Mouse (Mus musculus): ENCODE data around the gene Steap3.
A peak's percentile ranks its signal among the peaks of the same experiment; 100 is the strongest.
"Not testable (repeated sequence)": the region's sequence is repeated elsewhere in the genome, so short reads cannot be mapped to it uniquely, and the experiment has no call there.

Gene Steap3

GRCm38 (mm10) chr1:120272605-120273004 is at the start of gene Steap3:
TSS of gene Steap3 (minus strand) at chr1:120272705.
- ATAC-seq (ENCODE audit: insufficient number of reproducible peaks, low FRiP score, low TSS enrichment) = no peak

DNA sequence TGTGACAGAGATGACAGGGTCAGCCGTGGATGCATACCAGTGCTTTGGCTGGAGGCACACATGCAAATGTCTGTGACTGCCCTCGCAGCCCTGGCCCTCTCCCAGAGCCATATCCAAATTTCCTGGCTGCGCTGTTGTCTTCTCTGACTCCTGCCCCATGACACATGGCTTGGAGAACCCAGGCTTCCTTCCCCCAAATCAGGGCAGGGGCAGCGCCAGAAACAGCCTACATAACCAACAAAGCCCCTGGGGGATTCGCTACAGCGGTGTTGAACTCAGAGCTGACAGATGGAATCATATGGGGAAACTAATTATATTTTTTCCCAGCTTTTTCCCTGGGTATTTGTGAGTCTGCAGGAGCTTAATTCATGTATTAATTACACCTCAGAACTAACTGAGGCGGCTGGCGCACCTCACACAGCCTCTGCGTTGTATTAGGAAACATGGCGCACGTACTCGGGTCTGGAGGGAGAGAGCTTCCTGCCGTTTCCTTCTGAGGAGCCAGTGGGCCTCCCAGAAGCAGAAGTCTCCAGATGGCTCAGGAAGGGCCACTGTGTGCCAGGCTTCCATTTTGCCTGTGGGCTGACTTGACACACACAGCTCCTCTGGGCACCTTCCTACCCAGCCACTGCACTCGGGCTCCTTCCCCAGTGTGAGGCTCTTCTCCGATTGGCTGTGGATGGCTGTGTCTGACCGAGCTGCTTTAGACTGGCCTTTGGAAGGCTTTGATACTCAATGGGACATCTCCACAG is 48.9 kb upstream of the Steap3 start:
- no peak for ATAC-seq (ENCODE audit: insufficient number of reproducible peaks, low FRiP score, low TSS enrichment)

DNA sequence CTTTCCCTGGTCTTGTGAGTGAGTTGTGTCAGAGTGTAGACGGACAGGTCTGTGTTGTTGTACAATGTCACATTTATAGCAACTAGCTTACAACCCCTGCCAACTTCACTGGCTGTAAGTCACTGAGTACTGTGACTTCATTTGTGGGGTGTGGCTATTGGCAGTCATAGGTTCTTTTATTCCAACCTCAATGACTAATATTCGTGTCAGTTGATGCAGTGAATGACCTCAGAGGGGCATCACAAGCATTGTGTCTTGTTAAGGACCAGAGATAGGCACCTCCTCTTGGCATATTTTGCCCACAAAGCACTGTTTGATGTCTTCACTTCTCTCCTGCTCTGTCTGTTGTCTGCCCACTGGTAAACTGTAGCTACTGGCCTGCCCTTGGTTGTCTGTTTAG is 33.3 kb upstream of the Steap3 start:
- ATAC-seq (ENCODE audit: insufficient number of reproducible peaks, low FRiP score, low TSS enrichment) = no peak

GRCm38 (mm10) chr1:120296936-120297335 is 24.4 kb upstream of the Steap3 start:
- no peak for ATAC-seq (ENCODE audit: insufficient number of reproducible peaks, low FRiP score, low TSS enrichment)

GRCm38 (mm10) chr1:120293803-120294202 is 21.3 kb upstream of the Steap3 start:
- no peak for ATAC-seq (ENCODE audit: insufficient number of reproducible peaks, low FRiP score, low TSS enrichment)

DNA sequence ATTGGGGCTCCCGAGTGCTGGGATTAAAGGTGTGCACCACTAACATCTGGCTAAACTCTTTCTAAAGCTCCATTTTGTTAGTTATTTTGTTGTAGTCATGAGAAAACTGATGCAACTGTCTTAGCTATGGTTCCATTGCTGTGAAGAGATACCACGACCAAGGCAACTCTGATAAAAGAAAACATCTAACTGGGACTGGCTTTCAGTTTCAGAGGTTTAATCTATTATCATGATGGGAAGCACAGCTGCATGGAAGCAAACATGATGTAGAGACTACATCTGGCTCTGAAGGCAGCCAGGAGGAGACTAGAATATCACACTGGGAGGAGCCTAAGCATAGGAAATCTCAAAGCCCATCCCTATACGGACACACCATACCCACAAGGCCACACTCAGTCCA is 19.2 kb upstream of the Steap3 start:
- no peak for ATAC-seq (ENCODE audit: insufficient number of reproducible peaks, low FRiP score, low TSS enrichment)

DNA sequence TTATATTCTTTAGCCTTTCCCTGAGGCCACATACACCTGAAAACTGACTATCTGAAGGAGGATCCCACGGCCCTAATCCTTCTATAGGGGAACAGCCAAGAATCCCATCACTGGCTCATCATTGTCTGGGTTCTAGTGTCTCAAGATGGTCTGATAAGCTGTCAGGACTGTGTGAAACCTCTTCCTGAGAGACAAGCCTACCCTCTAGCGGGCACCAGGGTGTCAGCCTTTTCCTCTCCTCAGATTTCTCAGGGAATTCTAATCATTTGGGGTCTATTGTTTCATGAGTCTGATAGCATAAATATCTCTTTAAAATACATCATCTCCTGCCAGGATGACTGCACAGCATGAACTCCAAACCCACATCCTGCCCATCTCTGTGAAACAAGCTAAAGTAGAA is 17.3 kb upstream of the Steap3 start:
- ATAC-seq (ENCODE audit: insufficient number of reproducible peaks, low FRiP score, low TSS enrichment) = no peak

DNA sequence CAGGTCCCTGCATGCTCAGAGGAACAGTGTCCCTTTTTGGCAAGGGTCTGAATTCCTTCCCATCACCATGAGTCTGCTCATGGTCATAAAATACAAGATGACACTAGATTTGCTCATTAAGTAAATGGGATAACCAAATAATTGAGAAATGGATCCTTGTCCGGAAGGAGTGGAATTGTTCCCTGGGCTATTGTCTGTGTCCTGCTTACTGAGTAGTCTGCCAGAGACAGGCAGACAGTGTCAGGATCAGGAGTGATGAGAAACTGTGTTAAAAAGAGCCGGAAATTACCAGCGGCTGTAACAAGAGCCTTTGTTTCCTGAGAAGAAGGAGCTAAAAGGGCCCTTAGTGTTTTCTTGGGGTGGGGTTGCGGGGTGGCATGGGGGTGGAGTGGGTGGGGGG is 15.2 kb upstream of the Steap3 start:
- ATAC-seq (ENCODE audit: insufficient number of reproducible peaks, low FRiP score, low TSS enrichment) = no peak

- not testable (repeated sequence) for ATAC-seq (ENCODE audit: insufficient number of reproducible peaks, low FRiP score, low TSS enrichment)
These were observed 3.6 kb upstream of the Steap3 start for GRCm38 (mm10) chr1:120276058-120276457.

GRCm38 (mm10) chr1:120275224-120275623 is 2.7 kb upstream of the Steap3 start:
- no peak for ATAC-seq (ENCODE audit: insufficient number of reproducible peaks, low FRiP score, low TSS enrichment)

GRCm38 (mm10) chr1:120270882-120271281 is 1.6 kb downstream of the Steap3 start:
- no peak for ATAC-seq (ENCODE audit: insufficient number of reproducible peaks, low FRiP score, low TSS enrichment)

DNA sequence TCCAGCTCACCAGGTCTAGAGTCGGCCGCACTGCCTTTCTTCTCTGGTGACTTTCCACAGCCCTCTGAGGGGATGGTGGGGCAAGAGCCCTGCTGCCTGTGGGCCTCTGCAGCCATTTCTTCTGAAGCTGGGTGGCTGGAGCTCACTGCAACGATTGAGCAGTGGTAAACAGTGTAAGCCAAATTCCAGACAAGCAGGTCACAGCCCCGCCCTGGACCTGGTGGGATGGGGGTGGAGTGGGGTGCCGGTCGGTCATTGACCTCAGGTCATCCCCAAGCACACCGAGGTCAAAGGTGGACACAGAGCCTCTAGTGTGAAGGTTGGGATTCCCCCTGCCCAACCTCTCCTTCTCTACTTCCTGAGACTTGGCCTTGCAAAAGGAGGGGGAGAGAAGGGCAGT is 2.4 kb downstream of the Steap3 start:
- ATAC-seq (ENCODE audit: insufficient number of reproducible peaks, low FRiP score, low TSS enrichment) = no peak

GRCm38 (mm10) chr1:120267631-120268030 is 4.9 kb downstream of the Steap3 start:
- no peak for ATAC-seq (ENCODE audit: insufficient number of reproducible peaks, low FRiP score, low TSS enrichment)

GRCm38 (mm10) chr1:120266460-120266859 is 6.0 kb downstream of the Steap3 start:
- ATAC-seq (ENCODE audit: insufficient number of reproducible peaks, low FRiP score, low TSS enrichment) = no peak

DNA sequence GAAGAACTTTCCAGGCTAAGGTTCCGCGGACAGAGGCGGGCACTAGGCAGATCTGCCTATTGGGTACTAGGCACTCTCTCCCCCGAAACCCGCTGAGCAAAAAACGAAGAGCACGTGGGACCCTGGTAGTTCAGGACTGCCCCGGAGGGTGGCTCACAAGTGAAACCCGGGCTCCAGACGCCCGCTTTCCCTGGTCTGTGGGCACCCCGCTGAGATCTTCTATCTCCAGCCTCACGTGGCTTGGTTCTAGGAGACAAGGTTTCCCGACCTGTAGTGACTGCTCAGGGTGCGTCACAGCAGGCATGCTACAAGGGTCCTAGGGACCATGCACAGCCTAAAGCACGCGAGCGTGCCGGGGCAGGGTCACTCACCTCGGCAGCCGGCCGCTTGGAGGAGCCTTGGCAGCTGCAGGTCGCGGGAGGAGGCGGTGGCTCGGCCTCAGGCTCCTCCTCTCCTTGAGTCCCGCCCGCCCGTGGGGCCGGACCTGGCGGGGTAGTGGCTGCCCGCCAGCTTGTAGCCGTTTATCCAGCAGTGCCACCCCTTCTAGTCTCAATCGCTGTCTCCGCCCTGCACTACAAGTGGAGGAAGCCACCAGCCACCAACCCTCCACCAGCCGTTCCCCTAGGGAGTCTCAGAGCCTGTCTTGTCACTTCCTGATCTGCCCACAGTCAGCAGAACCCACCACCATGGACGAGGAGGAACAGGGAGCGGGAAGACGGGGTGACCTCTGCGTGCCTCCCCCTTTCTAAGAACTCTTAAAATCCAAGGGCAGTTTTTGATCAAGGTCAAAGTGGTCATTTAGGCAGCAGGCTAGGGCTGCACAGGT is 7.4 kb downstream of the Steap3 start:
- peak; percentile 16; the same call in 1 of the 2 replicates for ATAC-seq (ENCODE audit: insufficient number of reproducible peaks, low FRiP score, low TSS enrichment)

- ATAC-seq (ENCODE audit: insufficient number of reproducible peaks, low FRiP score, low TSS enrichment) = no peak
These were observed 9.3 kb downstream of the Steap3 start for GRCm38 (mm10) chr1:120263226-120263625.

- no peak for ATAC-seq (ENCODE audit: insufficient number of reproducible peaks, low FRiP score, low TSS enrichment)
These were observed 11.3 kb downstream of the Steap3 start for GRCm38 (mm10) chr1:120261166-120261565.

DNA sequence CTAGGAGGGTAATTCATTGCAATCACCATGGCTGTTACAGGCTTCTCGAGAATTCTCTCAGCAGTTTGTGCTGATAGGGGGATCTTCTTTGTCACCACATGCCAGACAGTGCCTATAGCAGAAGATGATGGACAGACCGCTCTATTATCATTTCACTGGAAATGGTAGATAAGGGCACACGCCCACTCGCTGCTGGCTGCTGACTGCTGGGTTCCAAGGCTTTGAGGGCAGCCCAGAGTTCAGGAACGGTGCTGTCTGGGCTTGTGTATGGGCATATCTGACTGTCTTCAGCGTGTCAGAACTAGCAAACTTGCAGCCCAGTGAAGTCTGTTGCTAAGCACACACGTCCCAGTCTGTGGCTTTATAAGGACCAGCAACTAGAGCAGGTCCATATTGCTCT is 13.3 kb downstream of the Steap3 start:
- ATAC-seq (ENCODE audit: insufficient number of reproducible peaks, low FRiP score, low TSS enrichment) = no peak

DNA sequence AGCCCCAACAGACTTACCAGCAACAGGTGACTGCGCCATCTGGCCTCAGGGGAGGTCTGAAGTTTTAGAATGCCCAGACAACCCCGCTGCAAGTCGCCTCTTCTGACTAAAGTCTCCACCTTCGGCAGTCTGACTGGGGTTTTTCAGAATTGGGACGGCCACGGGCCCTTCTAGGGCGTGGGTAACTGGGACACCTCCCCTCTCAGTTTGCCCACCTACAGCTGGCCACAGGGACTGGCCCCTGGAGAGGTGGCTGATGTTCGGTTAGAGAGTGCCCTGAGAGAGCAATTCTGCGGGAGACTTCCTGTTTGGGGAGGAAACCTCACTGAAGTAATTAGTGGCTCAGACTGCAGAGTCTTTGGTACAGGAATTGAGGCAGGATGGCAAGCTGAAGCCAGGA is 13.8 kb downstream of the Steap3 start:
- no peak for ATAC-seq (ENCODE audit: insufficient number of reproducible peaks, low FRiP score, low TSS enrichment)

DNA sequence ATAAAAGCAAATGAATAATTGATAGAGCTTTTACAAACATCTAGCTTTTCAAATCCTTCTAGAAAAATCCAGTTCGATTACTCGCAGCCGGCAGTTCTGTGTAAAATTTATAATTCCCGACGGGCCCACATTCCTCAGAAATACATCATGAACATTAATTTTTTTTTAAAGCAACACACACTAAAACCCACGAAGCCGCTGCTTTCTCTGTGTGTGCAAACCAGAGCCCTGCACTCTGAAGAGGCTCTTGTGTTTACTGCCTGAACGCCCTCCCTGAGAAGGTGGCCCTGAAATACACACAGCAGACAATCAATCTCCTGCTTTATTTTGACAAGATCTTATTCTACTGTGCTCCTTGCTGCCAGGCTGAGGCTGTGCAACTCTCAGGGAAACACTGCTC is 14.3 kb downstream of the Steap3 start:
- no peak for ATAC-seq (ENCODE audit: insufficient number of reproducible peaks, low FRiP score, low TSS enrichment)

DNA sequence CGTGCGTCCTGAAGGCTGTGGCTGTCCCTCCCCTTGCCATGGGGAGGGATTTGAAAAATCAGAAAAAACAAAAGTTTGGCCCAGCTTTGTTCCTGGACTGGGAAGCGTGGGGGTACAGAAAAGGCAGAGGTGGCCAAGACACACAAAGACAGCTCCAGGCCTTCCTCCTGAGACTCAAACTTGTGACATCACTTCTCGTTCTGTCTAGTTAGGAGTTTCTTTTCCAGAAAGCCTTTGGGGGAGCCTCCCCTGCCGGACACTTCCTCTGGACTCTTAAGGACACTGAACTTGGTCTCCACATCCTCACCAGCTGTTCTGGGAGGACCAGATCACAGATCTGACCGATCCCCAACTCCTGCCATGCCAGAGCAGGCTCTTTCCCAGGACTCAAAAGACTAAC is 18.8 kb downstream of the Steap3 start:
- no peak for ATAC-seq (ENCODE audit: insufficient number of reproducible peaks, low FRiP score, low TSS enrichment)
